Mouse (Mus musculus) hindbrain, postnatal 0 days (tissue): ENCODE measurements around the gene Nrcam. TPM values are rescaled to one million over a fixed set of nuclear protein-coding genes. Genes with fewer than 3 reads are reported as not detected.

Experiments
- ATAC-seq: fragments of 200-750 bp; cut with Nextera tagmentation; 2 replicates; pipeline ENCODE4 v1.8.0; 2017; ENCODE audit warnings: mild to moderate bottlenecking, moderate TSS enrichment, moderate library complexity
- DNase-seq: peaks from one replicate; pipeline ENCODE4 v3.0.0-alpha.2; 2015; ENCODE audit warnings: low spot score
- H3K27ac ChIP-seq: fragments of 300-500 bp; sonication (generic); 2 replicates; pipeline ENCODE4 v1.5.1; 2014; ENCODE audit warnings: mild to moderate bottlenecking
- H3K27me3 ChIP-seq: fragments of 300-500 bp; sonication (generic); 2 replicates; pipeline ENCODE4 v1.6.1; 2014; ENCODE audit warnings: low read length, mixed read lengths; ENCODE audit not compliant: insufficient read depth
- H3K36me3 ChIP-seq: fragments of 300-500 bp; sonication (generic); 2 replicates; pipeline ENCODE4 v1.6.1; 2014; ENCODE audit warnings: low read length, mixed read lengths; ENCODE audit not compliant: insufficient read depth
- H3K4me1 ChIP-seq: fragments of 300-500 bp; sonication (generic); 2 replicates; pipeline ENCODE4 v1.6.1; 2014; ENCODE audit warnings: antibody characterized with exemption, low read length, mixed read lengths; ENCODE audit not compliant: insufficient read depth
- H3K4me2 ChIP-seq: fragments of 300-500 bp; sonication (generic); 2 replicates; pipeline ENCODE4 v1.6.1; 2014; ENCODE audit warnings: low read depth, mild to moderate bottlenecking, low read length, moderate library complexity, mixed read lengths
- H3K4me3 ChIP-seq: fragments of 300-500 bp; sonication (generic); 2 replicates; pipeline ENCODE4 v1.5.1; 2014; ENCODE audit warnings: low read length
- H3K9ac ChIP-seq: fragments of 300-500 bp; sonication (generic); replicated peaks from 2 replicates; pipeline ENCODE4 v1.6.1; 2014; ENCODE audit warnings: mild to moderate bottlenecking, low read length, moderate library complexity, mixed read lengths
- H3K9me3 ChIP-seq: fragments of 300-500 bp; sonication (generic); 2 replicates; pipeline ENCODE4 v1.6.1; 2016; ENCODE audit warnings: low read length, mixed read lengths
- CTCF ChIP-seq: IDR thresholded peaks from 2 replicates; pipeline ENCODE4 v1.5.1; 2016; ENCODE audit warnings: antibody characterized with exemption, control low read depth, low read depth
- WGBS: fragments of 180-500 bp; shearing (Covaris S2); extraction: QIAGEN DNeasy Blood & Tissue Kit; methylation state at CpG from one replicate; pipeline ENCODE4 v1.1.7; 2014; 5-methylcytosine and 5-hydroxymethylcytosine counted together
- polyA plus RNA-seq: library from polyadenylated mRNA; unstranded; fragments of >200 nt; fragmentation: Nextera tagmentation; extraction: Ambion mirVana; gene quantifications from 2 replicates; pipeline ENCODE4 v1.2.1, GENCODE M21; 2015
- total RNA-seq: library from RNA; depleted of rRNA; stranded (reverse); fragments of >200 nt; gene quantifications from 2 replicates; pipeline ENCODE4 v1.2.3, GENCODE M21; 2014

Gene Nrcam
- total and polyA plus RNA-seq, 2 experiments from 2014 or later = 113 to 163 TPM

DNA sequence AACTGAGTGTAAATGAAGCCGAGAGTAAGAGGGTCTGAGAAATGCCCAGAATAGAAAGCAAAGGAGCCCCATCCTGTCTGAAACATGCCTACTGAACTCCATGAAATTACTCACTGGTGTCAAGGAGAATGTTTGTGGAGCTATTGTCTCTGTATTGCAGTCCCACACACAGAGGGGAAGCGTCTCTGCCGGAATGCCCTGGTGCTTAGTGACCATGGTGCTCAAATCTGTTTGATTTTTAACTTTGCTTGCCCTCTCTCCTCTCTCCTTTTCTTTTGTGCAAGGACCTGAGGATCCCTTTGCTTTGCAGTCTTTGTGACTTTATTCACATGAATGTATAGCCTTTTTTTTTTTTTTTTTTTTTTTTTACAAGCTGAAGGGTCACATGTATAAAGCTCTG, 28.8 kb downstream of the Nrcam start:
- whole genome bisulfite sequencing = 15% methylated on average over 3 of the region's 3 CpGs
- Histone ChIP-seq H3K27me3 (no peaks in the 10 kb centered on the region), H3K4me2 (no peak overlapping the region), H3K9me3 (no peaks in the 10 kb centered on the region), H3K36me3 (no peaks in the 10 kb centered on the region), H3K4me1 (no peaks in the 10 kb centered on the region), H3K27ac (no peak overlapping the region), H3K9ac (no peak overlapping the region), H3K4me3 (no peak overlapping the region)
- no peak for TF ChIP-seq CTCF
- no peak for DNase-seq
- ATAC-seq = no peak

DNA sequence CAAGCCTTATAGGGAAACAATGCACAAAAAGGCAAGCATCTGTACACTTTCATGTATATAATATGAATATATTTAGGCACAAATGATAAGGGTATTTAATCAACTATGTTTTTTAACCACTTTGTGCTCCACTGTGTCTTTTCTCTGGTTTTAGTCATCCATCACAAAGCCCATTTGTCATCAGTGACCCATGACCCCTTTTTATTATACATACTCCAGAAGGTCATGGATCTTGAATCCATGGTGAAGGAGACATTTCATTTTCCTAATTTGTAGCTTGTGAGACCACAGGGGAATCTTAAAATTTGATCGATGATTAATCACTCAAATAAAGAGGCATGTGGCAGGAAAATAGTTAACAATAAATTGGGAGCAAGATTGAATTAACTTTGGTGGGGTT, 29.2 kb downstream of the Nrcam start:
- H3K4me1 ChIP-seq = no peaks in the 10 kb centered on the region
- H3K27ac ChIP-seq = no peak overlapping the region
- H3K36me3 ChIP-seq = no peaks in the 10 kb centered on the region
- no peak overlapping the region for H3K9ac ChIP-seq
- no peaks in the 10 kb centered on the region for H3K27me3 ChIP-seq
- no peak for ATAC-seq
- no peak overlapping the region for H3K4me3 ChIP-seq
- H3K4me2 ChIP-seq = no peak overlapping the region
- no peaks in the 10 kb centered on the region for H3K9me3 ChIP-seq
- DNase-seq = no peak
- 21% methylated on average over 1 of the region's 1 CpGs for WGBS
- no peak for TF ChIP-seq CTCF

DNA sequence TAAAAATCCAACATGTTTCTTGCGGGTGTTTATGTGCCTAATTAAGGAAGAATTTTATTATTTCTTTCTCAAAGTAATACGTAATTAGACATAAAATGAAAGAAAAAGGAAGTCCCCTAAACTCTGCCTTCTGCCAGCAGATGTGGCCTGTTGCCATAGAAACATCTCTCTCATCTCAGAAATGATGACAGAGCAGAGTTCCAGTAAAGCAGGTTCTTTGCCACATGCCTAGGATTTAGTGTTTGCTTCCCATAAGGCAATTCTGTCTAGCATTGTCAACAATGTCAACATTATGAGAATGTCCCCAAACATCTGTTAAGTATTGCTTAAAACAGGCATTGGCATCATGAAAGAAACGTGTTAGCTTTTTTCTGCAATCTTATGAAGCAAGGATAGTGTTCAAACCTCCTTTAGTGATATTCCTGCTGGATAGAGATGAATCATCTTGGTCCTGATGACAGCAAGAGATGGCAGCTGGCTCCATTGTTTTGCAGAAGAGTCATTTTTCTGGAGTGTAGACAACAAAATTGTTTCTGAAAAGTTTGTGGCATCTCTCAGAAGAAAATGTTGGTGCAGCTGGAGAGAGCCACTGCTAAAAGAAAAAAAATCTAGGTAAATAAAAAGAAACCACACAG, 42.5 kb downstream of the Nrcam start:
- Histone ChIP-seq H3K27me3 (no peaks in the 10 kb centered on the region), H3K4me2 (no peak overlapping the region), H3K4me1 (peaks cover 7% of the 10 kb centered on the region; the same call in 1 of the 2 replicates), H3K27ac (no peak overlapping the region), H3K4me3 (no peak overlapping the region), H3K9ac (no peak overlapping the region), H3K9me3 (no peaks in the 10 kb centered on the region), H3K36me3 (no peaks in the 10 kb centered on the region)
- 40% methylated on average over 3 of the region's 3 CpGs for WGBS
- TF ChIP-seq CTCF = no peak
- DNase-seq (peak; percentile 53), ATAC-seq (no peak)

DNA sequence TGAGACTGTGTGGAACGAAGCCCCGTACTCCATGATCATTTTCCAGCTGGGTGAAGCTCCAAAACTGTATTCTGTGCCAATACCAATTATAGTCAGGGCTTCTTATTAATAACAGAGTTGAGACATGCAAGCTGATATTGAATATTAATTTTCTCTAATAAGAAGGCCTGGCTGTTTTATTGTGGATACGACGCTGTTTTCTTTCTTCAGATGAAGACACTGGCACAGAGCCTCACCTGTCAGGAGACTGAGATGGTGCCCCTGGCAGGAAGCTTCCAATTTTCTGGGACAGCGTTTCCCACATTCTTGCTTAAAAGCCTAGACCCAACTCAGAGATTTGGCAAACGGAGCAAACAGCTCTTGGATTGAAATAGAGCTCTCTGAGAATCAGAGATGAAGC, 47.3 kb downstream of the Nrcam start:
- H3K4me2 ChIP-seq = no peak overlapping the region
- no peaks in the 10 kb centered on the region for H3K36me3 ChIP-seq
- no peaks in the 10 kb centered on the region for H3K27me3 ChIP-seq
- H3K4me3 ChIP-seq = no peak overlapping the region
- no peak for DNase-seq
- 45% methylated on average over 6 of the region's 6 CpGs for WGBS
- H3K9ac ChIP-seq = no peak overlapping the region
- H3K9me3 ChIP-seq = no peaks in the 10 kb centered on the region
- peak overlapping the region; percentile 28; the same call in 1 of the 2 replicates for H3K27ac ChIP-seq
- 0 out of 2 replicates have a peak, but pooled peaks cover 6% of the 10 kb centered on the region for H3K4me1 ChIP-seq
- no peak for ATAC-seq
- TF ChIP-seq CTCF = no peak

DNA sequence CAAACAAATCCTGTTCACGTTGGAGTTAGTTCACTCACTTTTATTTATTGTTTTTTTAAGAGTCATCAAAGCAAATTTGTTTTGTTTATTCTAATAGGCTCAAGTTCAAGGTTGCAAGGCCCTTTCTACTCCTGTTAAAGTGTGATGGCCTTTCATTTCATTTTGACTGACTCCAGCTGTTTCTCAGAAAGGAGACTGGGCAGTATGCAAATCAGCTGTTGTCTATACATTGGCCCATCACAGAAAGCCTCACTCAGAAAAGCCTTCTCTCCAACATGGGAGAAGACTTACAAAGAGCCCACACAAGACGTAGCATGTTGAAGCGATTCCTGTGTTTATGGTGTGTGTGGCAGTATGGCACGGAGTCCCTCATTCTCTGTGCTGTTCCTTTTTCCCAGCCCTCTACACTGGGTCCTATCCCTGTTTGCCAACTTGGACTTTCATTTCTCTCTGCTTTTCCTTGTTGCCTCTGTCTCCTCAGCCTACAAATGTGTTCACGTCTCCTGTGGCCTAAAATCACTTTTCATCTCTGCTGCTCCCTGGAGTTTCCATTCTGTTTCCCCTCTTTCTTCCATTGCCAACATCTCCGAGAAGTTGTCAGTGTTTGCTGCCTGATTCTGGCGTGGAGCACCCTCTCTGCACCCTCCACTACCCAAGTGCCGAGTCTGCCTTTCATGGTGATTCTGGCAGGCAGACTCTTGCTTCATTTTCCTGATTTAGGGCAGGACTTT, 49.9 kb downstream of the Nrcam start:
- Histone ChIP-seq H3K4me1 (peaks cover 12% of the 10 kb centered on the region; the same call in 1 of the 2 replicates), H3K9me3 (no peaks in the 10 kb centered on the region), H3K36me3 (no peaks in the 10 kb centered on the region), H3K4me2 (no peak overlapping the region; the same call in 1 of the 2 replicates), H3K27me3 (no peaks in the 10 kb centered on the region), H3K27ac (peak overlapping the region; percentile 66; the same call in 1 of the 2 replicates), H3K9ac (no peak overlapping the region), H3K4me3 (no peak overlapping the region)
- no peak for TF ChIP-seq CTCF
- WGBS = 43% methylated on average over 8 of the region's 8 CpGs
- ATAC-seq (peak; percentile 78), DNase-seq (peak; percentile 38)

DNA sequence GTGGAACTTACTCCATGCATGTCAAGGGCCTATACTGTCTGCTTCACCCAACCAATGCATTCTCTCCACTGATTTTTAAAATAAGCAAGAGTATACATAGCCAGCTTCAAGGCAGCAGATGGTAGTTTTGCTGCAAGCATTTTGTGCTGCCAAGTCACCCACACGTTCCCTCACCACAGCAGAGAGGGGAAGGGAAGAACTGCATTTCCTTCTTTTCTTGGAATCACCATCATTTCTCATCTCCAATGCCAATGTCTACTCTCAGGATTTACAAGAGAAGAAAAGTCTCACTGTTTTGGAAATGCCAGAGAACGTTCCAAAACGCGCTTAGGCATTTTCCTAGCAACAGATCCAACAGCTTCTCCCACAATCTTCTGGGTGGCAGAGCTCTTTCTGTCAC, 52.1 kb downstream of the Nrcam start:
- Histone ChIP-seq H3K36me3 (no peaks in the 10 kb centered on the region), H3K4me3 (no peak overlapping the region), H3K27me3 (no peaks in the 10 kb centered on the region), H3K27ac (0 out of 2 replicates have a peak overlapping the region, but pooled peaks have one; percentile 12), H3K9me3 (no peaks in the 10 kb centered on the region), H3K9ac (no peak overlapping the region), H3K4me1 (peaks cover 12% of the 10 kb centered on the region; the same call in 1 of the 2 replicates), H3K4me2 (no peak overlapping the region)
- no peak for TF ChIP-seq CTCF
- WGBS = 60% methylated on average over 4 of the region's 4 CpGs
- ATAC-seq (peak; percentile 60), DNase-seq (peak; percentile 58)

DNA sequence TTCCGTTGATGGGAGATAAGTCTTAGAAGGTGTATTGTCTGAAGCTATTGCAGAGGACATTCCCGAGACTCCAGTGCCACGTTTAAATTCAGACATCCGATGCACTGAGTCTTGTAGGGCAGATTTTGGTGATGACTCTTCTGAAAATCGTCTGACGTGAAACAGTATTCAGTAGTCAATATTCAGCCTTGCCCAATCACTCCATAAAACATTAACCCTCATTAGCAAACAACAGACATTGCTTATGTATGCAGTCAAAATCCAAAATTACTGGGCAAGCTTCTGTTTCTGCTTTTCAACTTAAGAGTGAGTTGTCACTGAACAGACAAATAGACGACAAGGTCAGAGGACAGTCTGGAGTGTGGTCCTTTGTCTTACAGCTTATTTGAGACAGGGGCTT, 57.7 kb downstream of the Nrcam start:
- Histone ChIP-seq H3K9me3 (no peaks in the 10 kb centered on the region), H3K4me1 (peaks cover 6% of the 10 kb centered on the region; the same call in 1 of the 2 replicates), H3K36me3 (no peaks in the 10 kb centered on the region), H3K27me3 (no peaks in the 10 kb centered on the region), H3K4me2 (no peak overlapping the region), H3K9ac (no peak overlapping the region), H3K4me3 (no peak overlapping the region), H3K27ac (no peak overlapping the region)
- no peak for TF ChIP-seq CTCF
- WGBS = 21% methylated on average over 7 of the region's 7 CpGs
- ATAC-seq (peak; percentile 49; the same call in 1 of the 2 replicates), DNase-seq (no peak)
